Mouse (Mus musculus) granulocyte monocyte progenitor cell, adult 5-6 weeks (primary cell): ENCODE measurements around the gene Tex36. TPM values are rescaled to one million over a fixed set of nuclear protein-coding genes. Genes with fewer than 3 reads are reported as not detected.

Experiments
- ATAC-seq: replicated peaks from 2 replicates; pipeline ENCODE4 v1.8.0; 2016; ENCODE audit warnings: mild to moderate bottlenecking, moderate TSS enrichment, inconsistent platforms; ENCODE audit not compliant: poor library complexity, severe bottlenecking
- total RNA-seq, 2 experiments: library from RNA; stranded (forward) in 1 of 2; stranded (reverse) in 1 of 2; fragments of 200-712, 200-1000 nt in 1 of 2; fragments of >200 nt in 1 of 2; fragmentation: Nextera tagmentation in 1 of 2; gene quantifications; 2 replicates each; pipeline ENCODE4 v1.2.3; 2014 to 2017

Tex36 gene
- total RNA-seq (2014; fragmentation: Nextera tagmentation), result not detected in 2 replicates
- total RNA-seq (2017), result not detected in 2 replicates

DNA sequence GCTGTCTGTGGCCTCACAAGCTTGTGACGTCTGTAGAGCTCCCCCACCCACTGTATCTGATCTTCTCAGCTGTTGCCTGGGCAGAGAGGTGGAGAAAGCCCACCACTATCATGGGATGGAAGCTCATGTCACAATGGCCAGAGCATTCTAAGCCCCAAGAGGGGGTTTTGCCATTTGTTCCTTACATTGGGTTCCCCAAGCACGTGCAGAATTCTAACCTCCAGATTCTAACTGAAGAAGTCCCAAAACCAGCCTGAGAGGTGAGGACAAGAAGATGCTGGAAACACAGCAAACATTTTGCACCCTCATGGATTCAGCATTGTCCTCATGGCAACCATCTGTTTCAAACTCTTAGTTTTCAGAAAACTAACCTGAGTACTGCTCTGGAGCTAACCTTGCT lies at the start of gene Tex36:
Gene Tex36 (minus strand): TSS at position 101 of the 400 bp plus-strand sequence.
- ATAC-seq, result no peak

DNA sequence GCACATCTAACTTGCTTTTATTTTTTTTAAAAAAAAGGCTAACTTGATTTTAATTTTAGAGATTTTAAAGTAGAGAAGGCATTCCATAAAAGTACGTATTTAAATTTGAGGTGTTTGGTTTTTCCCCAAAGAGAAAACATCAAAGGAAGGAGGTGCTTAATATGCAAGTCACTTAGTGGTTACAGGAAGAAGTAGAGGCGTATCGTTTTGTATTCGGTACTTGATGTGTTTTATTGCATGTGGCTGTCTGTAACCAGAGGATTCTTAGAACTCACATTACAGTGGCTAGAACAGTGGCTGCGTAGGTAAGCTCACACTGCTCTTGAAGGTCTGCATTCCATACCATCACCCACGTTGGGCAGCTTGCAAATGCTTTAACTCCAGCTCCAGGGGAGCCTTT lies 43.8 kb upstream of the Tex36 start:
- no peak for ATAC-seq

DNA sequence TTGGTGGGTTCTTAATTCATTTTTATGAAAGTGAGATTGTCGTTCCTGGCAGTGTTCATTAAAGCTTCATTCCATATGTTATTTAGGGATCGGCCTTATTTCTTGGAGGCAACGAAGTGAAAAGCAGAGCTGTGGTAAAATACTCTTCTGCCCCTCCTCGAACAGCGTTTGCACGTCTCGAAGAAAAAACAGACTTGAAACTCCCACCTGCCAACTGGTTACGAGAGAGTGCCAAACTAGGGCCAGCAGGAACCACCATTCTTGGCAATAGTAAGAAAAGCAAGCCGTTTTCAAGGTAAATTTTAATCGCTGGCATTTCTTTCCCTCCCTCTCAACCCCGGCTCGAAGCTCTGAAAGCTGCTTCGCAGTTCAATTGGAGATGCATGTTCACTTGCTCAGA lies 36.9 kb upstream of the Tex36 start:
- ATAC-seq, result no peak

DNA sequence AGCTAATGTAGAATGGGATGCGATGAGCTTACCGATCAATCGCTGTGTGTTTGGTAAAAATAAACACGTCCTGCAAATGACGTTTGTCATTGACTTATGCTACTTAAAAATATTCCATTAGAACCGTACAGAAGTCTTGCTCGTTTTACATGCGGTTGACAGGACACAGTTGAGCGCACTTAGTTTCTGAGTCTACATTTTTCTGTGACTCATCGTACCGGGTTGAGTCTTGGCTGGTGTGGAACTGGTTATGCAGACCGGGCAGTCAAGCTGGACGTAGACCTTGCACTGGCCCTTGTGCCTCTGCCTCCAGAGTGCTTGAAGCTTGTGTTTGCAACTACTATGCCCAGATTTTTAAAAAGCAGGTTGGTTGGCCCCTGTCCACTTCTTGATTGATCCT lies 36.3 kb upstream of the Tex36 start:
- ATAC-seq, result no peak

DNA sequence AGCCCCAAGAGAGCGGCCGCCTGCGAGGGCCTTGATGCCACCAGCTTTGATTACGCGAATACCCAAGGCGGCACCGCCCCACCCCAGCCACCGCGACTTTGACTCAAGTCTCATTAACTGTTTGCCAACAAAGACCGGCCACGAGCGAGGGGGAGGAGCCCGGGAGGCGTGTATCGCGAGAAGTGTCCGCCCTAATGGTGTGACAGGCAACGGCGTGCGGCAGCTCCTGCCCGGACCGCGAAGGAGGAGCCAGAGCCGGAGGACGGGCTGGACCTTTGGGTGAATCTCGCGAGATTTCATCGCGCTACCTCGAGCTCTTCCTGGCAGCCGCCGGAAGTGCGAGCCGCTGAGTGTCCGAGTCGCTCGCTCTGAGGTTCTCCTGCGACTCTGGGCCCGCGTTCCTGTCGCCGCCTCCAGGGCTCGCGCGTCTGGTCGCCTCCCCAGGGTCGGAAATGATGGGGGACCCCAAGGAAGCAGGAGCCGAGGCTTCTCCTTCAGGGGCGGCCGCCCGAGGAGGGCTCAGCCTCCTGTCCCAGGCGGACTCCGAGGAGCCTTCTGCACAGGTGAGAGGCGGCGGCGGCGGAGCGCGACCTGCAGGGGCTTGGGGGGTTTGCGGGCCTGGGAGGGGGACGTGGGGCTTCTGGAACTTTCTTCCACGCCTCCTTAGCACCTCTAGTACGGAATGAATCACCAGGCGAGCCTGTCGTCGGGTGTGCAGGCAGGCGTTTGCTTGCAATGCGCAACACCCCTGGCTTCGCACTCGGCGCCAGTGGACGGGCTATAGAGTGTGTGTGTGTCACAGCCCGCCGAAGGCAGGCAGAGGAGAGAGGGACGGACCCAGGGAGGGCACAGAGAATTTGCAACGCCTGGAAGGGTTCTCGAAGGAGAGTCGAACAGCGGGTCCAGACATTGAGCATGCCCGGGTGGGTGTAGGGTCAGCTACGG lies 35.7 kb upstream of the Tex36 start, which contains the start of gene Edrf1:
Gene Edrf1 (plus strand): TSS at position 183 of the 945 bp plus-strand sequence.
- ATAC-seq, result peak; percentile 89

DNA sequence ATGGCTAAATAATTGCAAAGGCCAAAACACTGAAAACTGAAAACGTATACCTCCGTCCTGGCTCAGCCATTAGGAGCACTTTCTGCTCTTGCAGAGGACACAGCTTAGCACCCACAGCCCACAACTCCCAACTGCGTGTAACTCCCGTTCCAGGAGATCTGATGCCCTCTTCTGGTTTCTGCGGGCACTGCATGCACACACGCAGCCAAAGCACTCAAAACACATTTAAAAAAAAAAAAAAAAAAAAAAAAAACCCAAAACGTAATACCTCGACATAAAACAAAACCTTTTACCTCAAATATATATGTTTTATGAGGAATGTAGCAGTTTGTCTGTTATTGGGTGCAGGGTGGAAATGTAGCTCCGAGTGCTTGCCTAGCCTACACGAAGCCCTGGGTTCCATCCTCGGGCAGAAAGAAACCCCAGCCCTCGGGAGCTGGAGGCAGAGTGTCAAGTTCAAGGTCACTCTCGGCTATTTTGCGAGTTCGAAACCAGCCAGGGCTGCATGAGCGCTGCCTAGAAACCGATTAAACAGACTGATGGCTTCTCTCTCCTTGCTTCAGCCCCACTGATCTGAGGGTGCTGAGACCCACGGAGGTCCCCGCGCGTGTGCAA lies 34.9 kb upstream of the Tex36 start:
- peak; percentile 55 for ATAC-seq

DNA sequence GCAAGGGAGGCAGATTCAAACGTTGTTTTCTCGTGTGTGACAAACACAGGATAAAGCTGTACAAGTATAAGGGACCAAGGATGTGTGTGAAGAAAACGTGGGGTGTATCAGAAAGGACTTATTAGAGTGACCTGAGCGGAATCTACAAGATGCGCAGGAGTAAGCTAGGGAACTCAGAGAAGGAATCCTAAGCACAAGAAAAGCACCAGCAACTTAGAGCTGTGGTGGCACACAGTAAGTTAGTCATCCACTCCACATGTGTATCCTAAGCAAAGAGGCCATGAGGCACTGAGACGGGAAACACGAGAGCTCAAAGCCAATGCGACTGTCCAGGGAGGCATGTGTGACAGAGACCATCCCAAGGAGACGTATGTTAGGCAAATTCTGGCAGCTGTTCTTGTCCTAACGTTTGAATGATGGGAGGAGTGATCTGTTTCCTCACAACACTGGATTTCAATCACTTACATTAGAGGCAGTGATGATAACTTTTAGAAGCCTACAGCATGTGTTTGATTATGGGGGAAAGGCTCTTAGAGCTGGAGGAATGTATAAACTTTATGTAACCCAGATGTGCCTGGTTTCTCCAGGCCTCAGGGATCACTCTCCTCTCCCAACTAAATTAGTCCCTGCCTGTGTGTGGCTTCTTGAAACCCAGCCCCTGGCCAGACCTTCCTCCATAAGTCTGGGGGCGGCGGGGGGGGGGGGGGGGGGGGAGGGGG lies 33.1 kb upstream of the Tex36 start:
- ATAC-seq, result no peak

DNA sequence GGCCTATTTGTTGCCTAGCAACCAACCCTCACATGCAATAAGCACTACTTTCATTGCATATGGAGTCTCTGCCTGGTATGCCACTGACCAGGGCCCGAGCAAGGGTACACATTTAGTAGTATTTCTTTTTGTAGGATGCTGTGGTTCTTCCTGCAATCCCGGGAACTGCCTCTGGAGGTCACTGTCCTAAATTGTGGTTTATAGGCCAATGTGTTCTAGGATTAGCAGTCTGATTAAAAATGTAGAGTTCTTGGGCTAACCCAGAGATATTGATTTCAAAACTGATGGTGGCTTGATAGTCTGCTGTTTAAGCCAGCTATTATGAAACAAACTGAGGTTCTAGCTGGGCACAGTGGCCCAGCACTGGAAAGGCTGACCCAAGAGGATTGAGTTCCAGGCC lies 30.5 kb upstream of the Tex36 start:
- ATAC-seq, result 0 out of 2 replicates have a peak, but pooled peaks have one; percentile 21

DNA sequence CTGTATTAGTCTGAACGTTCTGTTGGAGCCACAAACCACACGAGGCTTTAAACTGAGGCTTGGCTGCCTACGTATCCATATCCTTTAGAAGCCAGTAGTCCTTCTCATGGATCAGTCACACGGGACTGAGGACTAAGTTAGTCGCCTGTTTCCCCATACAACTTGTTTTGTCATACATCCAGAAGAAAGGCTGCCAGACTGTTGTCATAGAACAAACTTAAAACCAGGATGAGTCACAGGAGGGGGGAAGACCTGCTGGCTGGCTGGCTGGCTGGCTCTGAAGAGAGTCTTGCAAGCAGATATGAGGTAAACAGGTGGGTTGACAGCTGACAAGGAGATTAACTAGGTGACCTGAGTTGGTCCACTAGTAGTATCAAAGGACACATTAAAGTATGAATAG lies 28.9 kb upstream of the Tex36 start:
- ATAC-seq, result no peak

DNA sequence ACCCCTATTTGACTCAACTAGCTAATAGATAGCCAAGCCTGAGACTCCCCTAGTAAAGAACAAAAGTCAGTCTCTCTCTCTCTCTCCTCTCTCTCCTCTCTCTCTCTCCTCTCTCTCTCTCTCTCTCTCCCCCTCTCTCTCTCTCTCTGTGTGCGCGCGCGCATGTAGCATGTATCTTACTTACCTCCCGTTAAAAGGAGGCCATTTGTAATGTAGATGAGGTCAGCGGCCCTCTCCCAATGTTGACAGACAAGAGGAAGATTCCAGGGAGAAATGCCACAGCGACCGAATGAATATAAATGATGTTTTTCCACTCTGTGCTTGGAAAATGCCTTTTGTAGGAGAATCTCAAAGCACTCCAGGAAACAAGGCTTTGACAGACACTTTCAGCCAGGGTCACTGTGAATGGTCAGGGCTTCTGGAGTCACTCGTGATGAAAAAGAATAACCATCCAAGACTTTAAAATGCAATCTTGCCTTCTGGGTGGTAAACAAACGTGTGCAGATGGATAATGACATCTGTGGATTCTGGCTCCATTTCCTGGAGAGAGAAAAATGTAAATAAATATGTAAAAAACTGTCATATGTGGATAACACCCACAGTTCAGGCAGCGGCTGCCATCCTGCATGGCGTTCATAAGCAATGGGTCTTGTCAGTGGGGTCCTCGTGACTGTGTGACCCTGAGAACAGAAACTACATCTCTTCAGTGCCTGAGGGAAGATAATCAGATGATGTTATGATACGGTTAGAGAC lies 25.4 kb upstream of the Tex36 start:
- no peak for ATAC-seq

DNA sequence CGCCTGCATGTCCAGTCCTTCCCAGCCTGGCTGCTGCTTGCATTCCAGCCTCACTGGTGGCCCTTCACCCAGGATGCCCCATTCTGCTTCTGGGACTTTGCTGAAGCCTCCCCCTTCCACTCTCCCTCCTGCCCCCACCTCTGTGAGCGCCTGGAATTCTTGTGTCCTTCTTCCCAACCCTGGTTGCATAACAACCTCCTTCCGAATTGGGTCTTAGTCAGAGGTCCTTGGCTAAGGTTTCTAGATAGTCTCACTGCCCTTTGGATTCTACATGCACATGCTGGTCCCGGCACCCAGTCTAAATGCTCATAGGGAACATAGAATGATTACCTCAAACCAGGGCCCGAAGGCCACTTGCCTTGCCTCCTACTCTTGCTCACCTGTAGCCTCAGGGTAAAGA lies 21.3 kb upstream of the Tex36 start:
- no peak for ATAC-seq

DNA sequence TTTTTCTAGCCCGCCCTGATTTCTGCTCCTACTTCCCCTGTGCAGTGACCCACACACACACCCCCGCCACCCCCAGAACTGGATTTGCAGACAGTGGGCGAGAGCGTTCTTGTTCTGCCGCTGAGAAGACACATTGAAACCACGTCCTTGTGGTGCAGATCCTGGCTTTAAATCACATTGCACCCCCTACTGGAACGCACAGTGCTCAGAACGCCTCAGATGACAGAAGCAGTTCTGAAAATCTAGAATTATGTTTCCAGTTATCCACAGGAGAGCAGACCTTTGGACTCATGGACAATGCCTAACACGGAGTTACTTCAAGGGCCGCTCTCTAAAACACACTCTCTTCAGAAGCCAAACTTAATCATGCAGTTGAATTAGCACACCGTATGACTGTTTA lies 18.8 kb upstream of the Tex36 start:
- ATAC-seq, result no peak; the same call in 1 of the 2 replicates

DNA sequence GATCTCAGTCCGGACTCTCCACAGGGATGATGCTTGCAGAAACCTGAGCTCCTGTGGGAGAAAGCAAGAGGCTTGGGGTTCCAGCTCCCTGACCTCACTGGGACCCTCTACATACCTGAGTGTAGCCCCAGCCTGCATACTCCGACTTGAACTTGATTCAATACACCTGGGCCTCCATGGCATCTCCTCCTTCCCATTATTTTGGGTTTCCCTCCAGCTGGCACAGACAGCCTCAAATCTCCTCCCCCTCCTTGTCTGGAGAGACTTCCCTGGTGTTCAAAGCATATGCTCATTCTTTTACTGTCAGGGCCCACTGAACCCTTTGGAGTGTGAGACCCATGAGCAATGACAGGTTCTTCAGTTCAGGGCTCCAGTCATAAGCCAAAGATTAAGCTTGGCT lies 11.0 kb upstream of the Tex36 start:
- ATAC-seq, result no peak

DNA sequence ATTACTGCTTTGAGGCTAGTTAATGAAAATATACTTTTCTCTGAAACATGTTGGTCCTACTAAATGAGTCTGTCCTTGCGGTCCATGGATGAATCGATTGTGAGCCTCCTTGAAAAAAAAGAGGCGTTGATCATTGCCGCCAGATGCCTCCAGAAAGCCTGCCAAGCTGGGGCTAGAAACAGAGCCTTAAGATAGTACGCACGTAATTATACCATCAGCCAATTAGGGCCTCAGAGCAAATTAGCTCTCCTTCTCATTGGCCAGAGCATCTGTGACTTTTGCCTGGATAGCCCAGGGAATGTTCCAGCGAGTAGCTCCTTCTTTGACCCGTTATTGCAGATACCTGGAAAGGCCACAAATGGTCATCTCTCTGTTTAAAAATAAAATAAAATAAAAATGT lies 7.6 kb upstream of the Tex36 start:
- no peak for ATAC-seq

DNA sequence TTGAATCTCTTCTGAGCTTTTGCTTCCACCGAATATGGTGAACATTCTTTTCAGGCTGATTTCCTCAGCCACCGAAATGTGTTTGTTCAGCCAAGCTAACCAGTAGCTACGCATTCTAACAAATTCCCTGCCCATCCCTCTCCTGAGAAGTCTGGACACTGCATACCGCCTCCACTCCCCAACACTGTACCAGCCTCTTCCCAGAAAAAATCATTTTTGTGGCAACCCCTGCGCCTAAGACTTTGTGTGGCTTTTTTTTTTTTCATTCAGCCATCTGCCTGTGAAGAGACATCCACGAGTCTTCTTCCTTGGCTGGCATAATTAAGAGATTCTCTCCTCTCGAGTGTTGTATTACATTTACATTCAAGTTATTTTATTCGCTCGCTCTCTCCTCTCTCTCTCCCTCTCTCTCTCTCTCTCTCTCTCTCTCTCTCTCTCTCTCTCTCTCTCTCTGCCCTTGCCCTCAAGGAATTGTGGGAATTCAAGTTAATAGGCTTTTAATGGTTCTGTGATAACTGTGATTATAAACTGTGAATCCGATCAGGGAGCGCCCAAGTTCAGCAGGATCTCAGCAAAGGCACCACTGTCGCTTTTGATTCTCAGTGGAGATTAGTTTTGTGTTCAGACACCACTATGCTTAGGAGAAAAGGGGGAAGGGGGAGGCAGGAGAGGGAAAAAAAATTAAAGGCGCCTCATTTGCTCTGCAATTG lies 6.8 kb upstream of the Tex36 start:
- ATAC-seq, result no peak

DNA sequence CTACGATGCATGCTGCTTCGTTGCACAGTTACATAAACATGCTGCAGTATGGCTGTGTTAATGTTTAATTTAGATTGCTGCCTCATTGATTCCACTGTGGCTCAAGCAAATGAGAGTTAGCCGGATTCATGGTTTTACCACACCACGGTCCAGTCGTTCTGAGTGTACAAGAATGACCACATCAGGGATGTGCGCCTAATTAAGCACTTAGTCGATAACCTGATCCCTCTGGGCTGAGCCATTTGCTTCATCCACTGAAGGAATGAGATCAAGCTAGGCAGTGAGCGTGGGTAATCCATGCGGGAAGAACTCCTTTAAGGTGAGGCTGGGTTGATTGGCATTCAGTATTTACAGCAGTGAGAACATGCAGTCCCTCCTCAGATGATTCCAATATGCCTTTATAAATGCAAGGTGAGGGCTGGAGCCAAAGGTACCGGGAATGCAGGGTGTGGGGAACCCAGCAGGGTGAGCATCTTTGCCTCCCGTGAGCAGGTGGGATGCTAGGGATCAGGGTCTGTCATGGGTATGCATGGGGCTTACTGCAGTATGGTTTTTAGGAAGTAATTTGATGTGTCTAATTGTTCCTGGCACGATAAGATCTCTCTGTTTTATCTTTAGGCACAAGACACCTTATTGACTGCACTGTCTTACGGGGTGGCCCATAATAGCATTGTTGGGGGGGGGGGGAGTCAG lies 6.1 kb upstream of the Tex36 start:
- ATAC-seq, result no peak

DNA sequence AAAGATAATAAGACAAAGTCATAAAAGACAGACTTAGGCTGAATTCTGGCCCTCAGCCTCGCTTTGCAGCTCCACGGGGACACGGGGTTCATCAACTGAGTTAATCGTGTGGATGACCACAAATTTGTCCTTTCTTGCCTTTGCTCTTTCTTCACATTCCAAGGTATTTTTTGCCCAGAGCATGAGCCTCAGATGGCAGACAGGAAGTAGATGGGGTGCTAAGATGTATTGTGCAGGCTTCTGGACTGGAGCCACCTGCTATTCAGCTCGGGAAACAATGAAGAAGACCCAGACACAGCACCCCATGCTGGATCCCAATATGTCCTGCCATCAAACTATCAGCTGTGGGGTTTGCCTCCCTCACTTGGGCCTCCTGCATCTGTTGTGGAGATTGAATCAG lies 5.4 kb upstream of the Tex36 start:
- ATAC-seq, result no peak

DNA sequence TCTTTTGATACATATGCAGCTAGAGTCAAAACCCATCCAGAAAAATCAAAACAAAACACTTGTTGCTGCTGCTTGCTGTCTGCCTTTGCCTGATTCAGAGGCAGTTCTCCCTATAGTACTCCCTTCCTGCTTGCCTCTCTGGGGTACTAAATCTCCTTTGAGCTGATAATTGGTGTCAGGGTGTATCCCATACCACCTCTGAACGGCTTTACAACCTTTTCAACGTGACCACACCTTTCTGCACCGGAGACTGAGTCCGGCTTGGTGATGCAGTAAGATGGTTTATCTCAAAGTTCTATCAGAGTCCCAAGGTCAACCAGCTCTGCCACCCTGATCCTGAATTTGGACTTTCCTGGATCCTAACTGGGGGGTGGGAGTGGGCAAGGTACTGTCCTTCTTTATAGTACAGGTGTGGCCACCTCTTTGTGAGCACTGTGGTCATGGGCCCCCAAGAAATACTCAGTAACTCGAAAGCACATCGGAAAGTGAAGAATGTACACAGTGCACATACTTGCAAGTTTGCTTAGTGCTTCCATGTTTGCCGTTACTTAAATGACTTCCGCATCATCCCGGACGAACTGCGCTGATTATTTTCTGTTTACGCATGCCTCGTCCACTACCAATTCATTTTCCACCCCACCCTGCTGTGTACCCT lies 2.6 kb upstream of the Tex36 start:
- no peak for ATAC-seq

DNA sequence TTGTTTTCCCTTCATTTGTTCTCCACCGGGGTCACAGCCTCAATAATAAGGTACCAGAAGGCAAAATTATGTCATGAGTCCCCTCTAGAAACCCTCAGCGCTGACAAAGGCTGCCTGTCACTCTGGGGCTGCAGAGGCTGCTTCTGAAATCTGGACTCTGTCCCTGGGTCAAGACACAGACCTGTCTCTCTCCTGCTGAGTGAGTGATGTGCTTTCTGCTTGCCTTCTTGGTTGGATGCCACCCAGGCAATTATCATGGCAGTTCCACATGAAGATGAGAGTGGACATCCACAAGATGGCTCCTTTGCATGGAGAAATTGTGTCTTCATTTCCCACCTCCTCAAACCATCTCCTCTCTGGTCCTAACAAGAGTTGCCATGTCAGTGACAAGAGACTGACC lies 1.2 kb upstream of the Tex36 start:
- ATAC-seq, result no peak
